Mouse (Mus musculus) small intestine, adult 2 months (tissue): ENCODE results near the gene Mrps34.

Source experiments
- CTCF ChIP-seq: fragments of 200-500 bp; IDR thresholded peaks from 2 replicates; pipeline ENCODE4 v1.5.1; 2012; ENCODE audit warnings: low read depth, mild to moderate bottlenecking, control low read depth, inconsistent platforms, low read length, moderate library complexity, mixed read lengths; ENCODE audit not compliant: insufficient replicate concordance, insufficient read length; ENCODE audit errors: extremely low read depth
- POLR2A ChIP-seq: fragments of 200-500 bp; IDR thresholded peaks from 2 replicates; pipeline ENCODE4 v1.6.1; 2012; ENCODE audit warnings: low read depth, mild to moderate bottlenecking, control low read depth, inconsistent platforms, low read length, moderate library complexity

GRCm38 (mm10) chr17:24857831-24858470 lies 37.0 kb upstream of the Mrps34 start:
- no peak for TF ChIP-seq CTCF
- no peak for TF ChIP-seq POLR2A
